Mouse (Mus musculus) embryonic facial prominence, embryonic 14.5 days (tissue): ENCODE results near the gene Gm20741. TPM values are rescaled to one million over a fixed set of nuclear protein-coding genes. Genes with fewer than 3 reads are reported as not detected.

Source experiments
- ATAC-seq: fragments of 200-750 bp; cut with Nextera tagmentation; 2 replicates; pipeline ENCODE4 v1.8.0; 2017; ENCODE audit warnings: low read depth, moderate number of reproducible peaks, moderate TSS enrichment
- DNase-seq: peaks from one replicate; pipeline ENCODE4 v3.0.0-alpha.2; 2015; ENCODE audit warnings: low spot score
- H3K27ac ChIP-seq: fragments of 300-500 bp; sonication (generic); replicated peaks from 2 replicates; pipeline ENCODE4 v1.5.1; 2014; ENCODE audit warnings: low read depth, mild to moderate bottlenecking, low read length, moderate library complexity
- H3K27me3 ChIP-seq: fragments of 300-500 bp; sonication (generic); replicated peaks from 2 replicates; pipeline ENCODE4 v1.6.1; 2014; ENCODE audit warnings: low read length; ENCODE audit not compliant: control insufficient read depth, insufficient read depth
- H3K36me3 ChIP-seq: fragments of 300-500 bp; sonication (generic); 2 replicates; pipeline ENCODE4 v1.6.1; 2014; ENCODE audit warnings: low read length, mixed read lengths; ENCODE audit not compliant: control insufficient read depth, insufficient read depth
- H3K4me1 ChIP-seq: fragments of 300-500 bp; sonication (generic); 2 replicates; pipeline ENCODE4 v1.6.1; 2014; ENCODE audit warnings: antibody characterized with exemption, low read length; ENCODE audit not compliant: control insufficient read depth, insufficient read depth
- H3K4me2 ChIP-seq: fragments of 300-500 bp; sonication (generic); 2 replicates; pipeline ENCODE4 v1.6.1; 2014; ENCODE audit warnings: low read depth, mild to moderate bottlenecking, low read length, moderate library complexity, mixed read lengths
- H3K4me3 ChIP-seq: fragments of 300-500 bp; sonication (generic); 2 replicates; pipeline ENCODE4 v1.5.1; 2014; ENCODE audit warnings: low read depth, mild to moderate bottlenecking, low read length
- H3K9ac ChIP-seq: fragments of 300-500 bp; sonication (generic); 2 replicates; pipeline ENCODE4 v1.6.1; 2014; ENCODE audit warnings: low read depth, mild to moderate bottlenecking, low read length, moderate library complexity, mixed read lengths
- H3K9me3 ChIP-seq: fragments of 300-500 bp; sonication (generic); 2 replicates; pipeline ENCODE4 v1.6.1; 2016; ENCODE audit warnings: low read length; ENCODE audit not compliant: control insufficient read depth
- WGBS: fragments of 180-500 bp; shearing (Covaris S2); extraction: QIAGEN DNeasy Blood & Tissue Kit; methylation state at CpG from one replicate; pipeline ENCODE4 v1.1.7; 2014; 5-methylcytosine and 5-hydroxymethylcytosine counted together
- polyA plus RNA-seq: library from polyadenylated mRNA; unstranded; fragments of >200 nt; fragmentation: Nextera tagmentation; extraction: Ambion mirVana; gene quantifications from 2 replicates; pipeline ENCODE4 v1.2.1, GENCODE M21; 2014

Gm20741 gene
- not detected in 2 replicates for polyA plus RNA-seq

- no peak for ATAC-seq
- Histone ChIP-seq H3K4me2 (no peak within 1 kb of the TSS), H3K27ac (no peak within 1 kb of the TSS), H3K9ac (no peak within 1 kb of the TSS), H3K9me3 (no peaks in the 10 kb centered on the region), H3K27me3 (no peaks in the 10 kb centered on the region), H3K4me3 (no peak within 1 kb of the TSS), H3K4me1 (no peaks in the 10 kb centered on the region), H3K36me3 (no peaks in the 10 kb centered on the region)
- DNase-seq, result no peak
- WGBS, result 72% methylated on average over 2 of the region's 2 CpGs
These were observed at the start of gene Gm20741 for GRCm38 (mm10) chr16:88811827-88812226. Gene Gm20741, minus strand, starts transcription at chr16:88812220.

- peak; percentile 17 for DNase-seq
- Histone ChIP-seq H3K4me3 (no peak overlapping the region), H3K27me3 (no peaks in the 10 kb centered on the region), H3K36me3 (no peaks in the 10 kb centered on the region), H3K9ac (no peak overlapping the region), H3K9me3 (no peaks in the 10 kb centered on the region), H3K4me1 (no peaks in the 10 kb centered on the region), H3K27ac (no peak overlapping the region), H3K4me2 (no peak overlapping the region)
- 14% methylated on average over 5 of the region's 5 CpGs for WGBS
- no peak for ATAC-seq
These were observed 39.4 kb upstream of the Gm20741 start for GRCm38 (mm10) chr16:88851450-88851849.

- no peak for DNase-seq
- Histone ChIP-seq H3K4me3 (no peak overlapping the region), H3K9me3 (no peaks in the 10 kb centered on the region), H3K4me2 (no peak overlapping the region), H3K27me3 (no peaks in the 10 kb centered on the region), H3K36me3 (no peaks in the 10 kb centered on the region), H3K27ac (no peak overlapping the region), H3K9ac (no peak overlapping the region), H3K4me1 (no peaks in the 10 kb centered on the region)
- WGBS, result 78% methylated on average over 4 of the region's 4 CpGs
- ATAC-seq, result no peak
These were observed 36.5 kb upstream of the Gm20741 start for GRCm38 (mm10) chr16:88848558-88848957.

- H3K4me1 ChIP-seq, result no peaks in the 10 kb centered on the region
- H3K4me3 ChIP-seq, result no peak overlapping the region
- H3K27me3 ChIP-seq, result no peaks in the 10 kb centered on the region
- DNase-seq (no peak), ATAC-seq (no peak)
- 94% methylated on average over 1 of the region's 1 CpGs for WGBS
- no peak overlapping the region for H3K4me2 ChIP-seq
- no peaks in the 10 kb centered on the region for H3K9me3 ChIP-seq
- no peak overlapping the region for H3K27ac ChIP-seq
- no peak overlapping the region for H3K9ac ChIP-seq
- no peaks in the 10 kb centered on the region for H3K36me3 ChIP-seq
These were observed 35.3 kb upstream of the Gm20741 start for GRCm38 (mm10) chr16:88847363-88847762.

- no peak overlapping the region for H3K9ac ChIP-seq
- 32% methylated on average over 3 of the region's 3 CpGs for WGBS
- H3K36me3 ChIP-seq, result no peaks in the 10 kb centered on the region
- no peak overlapping the region for H3K27ac ChIP-seq
- ATAC-seq (no peak), DNase-seq (no peak)
- H3K4me1 ChIP-seq, result no peaks in the 10 kb centered on the region
- H3K4me2 ChIP-seq, result no peak overlapping the region
- no peaks in the 10 kb centered on the region for H3K27me3 ChIP-seq
- no peaks in the 10 kb centered on the region for H3K9me3 ChIP-seq
- H3K4me3 ChIP-seq, result no peak overlapping the region
These were observed 15.0 kb upstream of the Gm20741 start for GRCm38 (mm10) chr16:88826978-88827377.

GRCm38 (mm10) chr16:88826095-88826652 is 14.2 kb upstream of the Gm20741 start, which contains the start of gene Krtap14:
Gene Krtap14, minus strand, starts transcription at chr16:88826145.
- Histone ChIP-seq H3K36me3 (no peaks in the 10 kb centered on the region), H3K9ac (no peak within 1 kb of the TSS), H3K4me3 (no peak within 1 kb of the TSS), H3K27ac (no peak within 1 kb of the TSS), H3K27me3 (no peaks in the 10 kb centered on the region), H3K9me3 (no peaks in the 10 kb centered on the region), H3K4me1 (no peaks in the 10 kb centered on the region), H3K4me2 (no peak within 1 kb of the TSS)
- ATAC-seq, result no peak
- no peak for DNase-seq
- 40% methylated on average over 9 of the region's 9 CpGs for WGBS

GRCm38 (mm10) chr16:88823736-88824135 is 11.7 kb upstream of the Gm20741 start:
- ATAC-seq, result no peak

GRCm38 (mm10) chr16:88820066-88820465 is 8.0 kb upstream of the Gm20741 start, which contains the start of gene Krtap15:
Gene Krtap15, plus strand, starts transcription at chr16:88820215.
- Histone ChIP-seq H3K4me2 (no peak within 1 kb of the TSS), H3K4me3 (no peak within 1 kb of the TSS), H3K27ac (no peak within 1 kb of the TSS), H3K4me1 (no peaks in the 10 kb centered on the region), H3K9ac (no peak within 1 kb of the TSS), H3K36me3 (no peaks in the 10 kb centered on the region), H3K9me3 (no peaks in the 10 kb centered on the region), H3K27me3 (no peaks in the 10 kb centered on the region)
- ATAC-seq (peak; percentile 44; the same call in 1 of the 2 replicates), DNase-seq (no peak)
- 69% methylated on average over 3 of the region's 3 CpGs for WGBS

More at GRCm38 (mm10) chr16:88823736-88824135, 11.7 kb upstream of the Gm20741 start:
- Histone ChIP-seq H3K4me1 (no peaks in the 10 kb centered on the region), H3K36me3 (no peaks in the 10 kb centered on the region), H3K27ac (no peak overlapping the region), H3K9me3 (no peaks in the 10 kb centered on the region), H3K27me3 (no peaks in the 10 kb centered on the region), H3K4me2 (no peak overlapping the region), H3K9ac (no peak overlapping the region), H3K4me3 (no peak overlapping the region)
- 78% methylated on average over 3 of the region's 3 CpGs for WGBS
- DNase-seq, result peak; percentile 15

GRCm38 (mm10) chr16:88786786-88787185 is 25.2 kb downstream of the Gm20741 start:
- 0 out of 2 replicates have a peak, but pooled peaks cover 3% of the 10 kb centered on the region for H3K9me3 ChIP-seq
- no peaks in the 10 kb centered on the region for H3K27me3 ChIP-seq
- ATAC-seq, result no peak
- WGBS, result 74% methylated on average over 2 of the region's 2 CpGs
- H3K36me3 ChIP-seq, result no peaks in the 10 kb centered on the region
- no peak overlapping the region for H3K9ac ChIP-seq
- no peaks in the 10 kb centered on the region for H3K4me1 ChIP-seq
- no peak overlapping the region for H3K27ac ChIP-seq
- H3K4me3 ChIP-seq, result no peak overlapping the region
- H3K4me2 ChIP-seq, result no peak overlapping the region
- DNase-seq, result no peak
